Mouse (Mus musculus) myocyte (in vitro differentiated cells): Measurements from ENCODE around the gene Hoxa3. TPM values are rescaled to one million over a fixed set of nuclear protein-coding genes. Genes with fewer than 3 reads are reported as not detected.

Experiments used
- H3K27me3 ChIP-seq: one replicate; pipeline ENCODE4 v1.6.1; 2011; ENCODE audit not compliant: control insufficient read depth, insufficient read depth, insufficient read length
- H3K36me3 ChIP-seq: one replicate; pipeline ENCODE4 v1.6.1; 2011; ENCODE audit not compliant: control insufficient read depth, insufficient read depth
- H3K4me2 ChIP-seq: one replicate; pipeline ENCODE4 v1.6.1; 2011; ENCODE audit warnings: low read depth, control low read depth
- H3K4me3 ChIP-seq: one replicate; pipeline ENCODE4 v1.5.1; 2011; ENCODE audit warnings: mild to moderate bottlenecking, control low read depth, moderate library complexity
- H3K79me2 ChIP-seq: one replicate; pipeline ENCODE4 v1.6.1; 2011; ENCODE audit not compliant: control insufficient read depth, insufficient read depth
- H3ac ChIP-seq: one replicate; pipeline ENCODE4 v1.6.1; 2011; ENCODE audit not compliant: control insufficient read depth, insufficient read length
- CEBPB ChIP-seq: IDR thresholded peaks from 2 replicates; pipeline ENCODE4 v1.6.1; 2011; ENCODE audit warnings: mild to moderate bottlenecking, moderate library complexity; ENCODE audit not compliant: poor library complexity, insufficient read depth, severe bottlenecking
- E2F4 ChIP-seq: IDR thresholded peaks from one replicate; pipeline ENCODE4 v1.6.1; 2011; ENCODE audit warnings: mild to moderate bottlenecking, control low read depth, moderate library complexity; ENCODE audit not compliant: insufficient read depth
- MAX ChIP-seq: IDR thresholded peaks from one replicate; pipeline ENCODE4 v1.6.1; 2011; ENCODE audit warnings: low read depth, mild to moderate bottlenecking, control low read depth
- MYOD1 ChIP-seq, 3 experiments: IDR thresholded peaks; one replicate each; pipeline ENCODE4 v1.6.1; 2011; ENCODE audit warnings: control low read depth in 2 of 3, low read depth in 2 of 3, mild to moderate bottlenecking in 2 of 3, moderate library complexity in 1 of 3; ENCODE audit not compliant: insufficient read length in 2 of 3, control insufficient read depth in 1 of 3
- MYOG ChIP-seq, 3 experiments: IDR thresholded peaks; one replicate each; pipeline ENCODE4 v1.6.1; 2011; ENCODE audit warnings: control low read depth in 2 of 3, low read depth in 2 of 3, mild to moderate bottlenecking in 2 of 3; ENCODE audit not compliant: insufficient read length in 2 of 3, control insufficient read depth in 1 of 3, insufficient read depth in 1 of 3
- POLR2A ChIP-seq: IDR thresholded peaks from one replicate; pipeline ENCODE4 v1.6.1; 2011; ENCODE audit warnings: low read depth, mild to moderate bottlenecking, control low read depth, moderate library complexity; ENCODE audit not compliant: insufficient read length
- POLR2AphosphoS2 ChIP-seq: IDR thresholded peaks from one replicate; pipeline ENCODE4 v1.6.1; 2011; ENCODE audit warnings: low read depth, control low read depth; ENCODE audit not compliant: insufficient read length
- REST ChIP-seq: IDR thresholded peaks from one replicate; pipeline ENCODE4 v1.6.1; 2011; ENCODE audit warnings: mild to moderate bottlenecking, control low read depth, moderate library complexity; ENCODE audit not compliant: insufficient read depth, insufficient read length
- SRF ChIP-seq: IDR thresholded peaks from one replicate; pipeline ENCODE4 v1.6.1; 2011; ENCODE audit warnings: low read depth; ENCODE audit not compliant: control insufficient read depth, insufficient read length
- TCF12 ChIP-seq: IDR thresholded peaks from one replicate; pipeline ENCODE4 v1.6.1; 2011; ENCODE audit warnings: mild to moderate bottlenecking, control low read depth; ENCODE audit not compliant: poor library complexity, insufficient read depth, severe bottlenecking
- TCF3 ChIP-seq: IDR thresholded peaks from one replicate; pipeline ENCODE4 v1.6.1; 2011; ENCODE audit warnings: low read depth, control low read depth; ENCODE audit not compliant: insufficient read length
- USF1 ChIP-seq: IDR thresholded peaks from one replicate; pipeline ENCODE4 v1.6.1; 2011; ENCODE audit warnings: low read depth, mild to moderate bottlenecking, control low read depth, moderate library complexity
- polyA plus RNA-seq: library from polyadenylated mRNA; unstranded; fragments of >200 nt; fragmentation: generic; extraction: Trizol; gene quantifications from one replicate; pipeline ENCODE4 v1.2.1, GENCODE M21; 2012; ENCODE audit warnings: missing spikeins

Hoxa3 gene
- polyA plus RNA-seq, 1 experiment, result 1.0 TPM

DNA sequence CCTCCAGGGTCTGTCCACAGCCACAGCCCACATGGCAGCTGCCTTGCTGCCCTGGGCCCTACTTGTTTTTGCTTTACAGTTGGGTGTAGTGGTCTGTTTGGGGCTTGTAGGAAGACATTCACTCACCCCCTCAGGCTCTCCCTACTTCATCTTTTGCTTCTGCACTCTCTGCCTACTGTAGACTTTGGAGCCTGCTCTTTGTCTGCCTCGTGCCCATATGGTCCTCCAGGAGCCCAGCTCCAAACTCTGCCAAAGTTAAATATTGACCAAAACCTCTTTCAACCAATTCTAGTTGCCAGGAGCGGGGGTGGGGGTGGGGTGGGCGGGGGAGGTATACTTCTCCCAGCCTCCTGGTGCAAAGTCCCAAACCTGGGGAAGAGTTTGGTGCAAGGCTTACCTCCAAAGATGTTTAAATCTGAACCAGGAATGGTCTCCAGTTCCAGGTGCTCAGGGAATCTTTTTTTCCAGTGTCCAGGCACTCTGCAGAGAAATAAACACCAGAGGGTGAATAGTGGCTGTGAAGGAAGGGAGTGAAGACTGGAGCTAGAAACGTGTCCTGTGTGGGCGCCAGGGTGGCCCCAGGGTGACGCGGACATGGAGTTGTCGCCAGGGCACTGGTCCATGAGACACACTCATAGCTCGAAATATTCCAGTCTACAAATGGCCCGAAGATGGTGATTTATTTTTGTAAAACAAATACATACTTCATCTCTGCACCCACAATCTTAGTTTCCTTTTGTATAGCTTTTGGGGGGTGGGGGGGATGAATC, 29.6 kb downstream of the Hoxa3 start:
- H3K4me3 ChIP-seq, result no peak overlapping the region

DNA sequence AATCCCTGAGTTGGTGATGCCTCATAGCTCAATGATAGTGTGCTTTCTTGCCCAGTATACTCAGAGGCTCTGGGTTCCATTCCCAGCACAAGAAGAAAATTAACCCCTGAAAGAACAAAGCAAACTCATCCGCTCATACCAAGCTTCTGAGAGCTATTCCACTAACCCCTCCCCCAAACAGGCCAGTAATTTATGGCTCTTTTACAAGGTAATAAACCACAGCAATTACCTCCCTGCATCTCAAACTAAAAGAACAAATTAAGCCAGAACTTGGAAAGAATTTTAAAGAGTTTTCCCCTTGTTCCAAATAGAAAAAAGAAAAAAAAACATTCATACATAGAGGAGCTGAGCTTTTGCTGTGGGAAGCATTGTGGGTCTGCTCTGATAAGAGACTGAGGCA, 30.3 kb downstream of the Hoxa3 start:
- no peak for TF ChIP-seq TCF12
- no peak for TF ChIP-seq POLR2A
- no peak for TF ChIP-seq REST
- TF ChIP-seq MYOG (IDR thresholded peaks at IDR 0.05; ENCODE audit: control insufficient read depth in 1 of 3, insufficient read depth in 1 of 3, insufficient read length in 2 of 3, low read depth in 2 of 3), result no peak
- TF ChIP-seq MYOD1 (IDR thresholded peaks at IDR 0.05; ENCODE audit: control insufficient read depth in 1 of 3, insufficient read length in 2 of 3, low read depth in 2 of 3), result no peak
- no peak for TF ChIP-seq CEBPB

More for the DNA sequence above, 29.6 kb downstream of the Hoxa3 start:
- TF ChIP-seq CEBPB (no peak), SRF (no peak), REST (no peak), TCF3 (no peak), MYOG (IDR thresholded peaks at IDR 0.05; ENCODE audit: control insufficient read depth in 1 of 3, insufficient read depth in 1 of 3, insufficient read length in 2 of 3, low read depth in 2 of 3) (no peak), POLR2AphosphoS2 (no peak), USF1 (no peak), E2F4 (no peak), POLR2A (no peak), TCF12 (no peak)
- Histone ChIP-seq H3K79me2 (no peaks in the 10 kb centered on the region), H3K36me3 (no peaks in the 10 kb centered on the region), H3K4me2 (no peak overlapping the region), H3ac (no peak overlapping the region), H3K27me3 (no peaks in the 10 kb centered on the region)

DNA sequence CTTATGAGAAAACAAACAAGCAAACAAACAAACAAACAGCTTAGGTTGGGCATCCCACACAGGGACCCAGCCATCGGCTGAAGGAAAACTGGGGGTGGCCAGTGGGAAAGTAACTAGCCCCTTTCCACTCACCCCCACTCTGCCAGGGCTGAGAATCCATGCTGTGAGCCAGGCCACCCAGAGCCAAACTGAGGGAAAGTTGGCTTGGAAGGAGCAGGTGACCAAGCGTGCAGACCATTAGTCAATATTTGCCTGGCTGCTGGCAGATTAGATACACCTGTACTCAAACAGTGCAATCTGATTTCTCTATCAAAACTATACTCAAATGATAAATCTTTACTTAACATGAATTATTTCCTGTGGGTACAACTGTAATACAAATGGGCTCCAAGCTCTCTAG, 31.1 kb downstream of the Hoxa3 start:
- no peak overlapping the region for H3ac ChIP-seq
- no peaks in the 10 kb centered on the region for H3K27me3 ChIP-seq
- TF ChIP-seq POLR2AphosphoS2 (no peak), CEBPB (no peak), SRF (no peak), USF1 (no peak)
- H3K36me3 ChIP-seq, result no peaks in the 10 kb centered on the region
- no peaks in the 10 kb centered on the region for H3K79me2 ChIP-seq
- H3K4me3 ChIP-seq, result no peak overlapping the region
- H3K4me2 ChIP-seq, result no peak overlapping the region

More for the DNA sequence above, 30.3 kb downstream of the Hoxa3 start:
- Histone ChIP-seq H3K4me3 (no peak overlapping the region), H3K36me3 (no peaks in the 10 kb centered on the region), H3K79me2 (no peaks in the 10 kb centered on the region), H3K4me2 (no peak overlapping the region), H3ac (no peak overlapping the region), H3K27me3 (no peaks in the 10 kb centered on the region)

DNA sequence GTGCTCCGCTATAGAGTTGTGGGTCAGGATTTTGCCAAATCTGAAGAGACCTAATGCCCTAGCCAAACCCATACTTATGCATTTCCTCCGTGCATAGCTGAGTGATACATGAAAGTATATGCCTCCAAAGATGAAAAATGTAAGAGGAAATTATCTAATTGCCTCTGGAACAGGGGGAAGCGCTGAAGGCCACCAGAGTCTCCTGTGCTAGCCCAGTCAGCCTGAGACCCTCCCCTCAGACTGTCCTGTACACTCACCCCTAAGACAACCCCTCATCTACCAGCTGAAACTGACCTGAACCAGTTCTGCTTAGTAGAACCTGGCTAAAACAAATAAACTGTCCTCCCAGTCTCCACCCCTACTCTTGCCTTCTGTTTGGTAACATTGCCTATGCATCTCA, 32.4 kb downstream of the Hoxa3 start:
- Histone ChIP-seq H3K4me2 (no peak overlapping the region), H3K4me3 (no peak overlapping the region), H3K79me2 (no peaks in the 10 kb centered on the region), H3K36me3 (no peaks in the 10 kb centered on the region), H3ac (no peak overlapping the region), H3K27me3 (no peaks in the 10 kb centered on the region)
- TF ChIP-seq E2F4, result no peak
- no peak for TF ChIP-seq SRF
- TF ChIP-seq POLR2A, result no peak
- TF ChIP-seq USF1, result no peak
- no peak for TF ChIP-seq CEBPB
- TF ChIP-seq REST, result no peak
- TF ChIP-seq MAX, result no peak

DNA sequence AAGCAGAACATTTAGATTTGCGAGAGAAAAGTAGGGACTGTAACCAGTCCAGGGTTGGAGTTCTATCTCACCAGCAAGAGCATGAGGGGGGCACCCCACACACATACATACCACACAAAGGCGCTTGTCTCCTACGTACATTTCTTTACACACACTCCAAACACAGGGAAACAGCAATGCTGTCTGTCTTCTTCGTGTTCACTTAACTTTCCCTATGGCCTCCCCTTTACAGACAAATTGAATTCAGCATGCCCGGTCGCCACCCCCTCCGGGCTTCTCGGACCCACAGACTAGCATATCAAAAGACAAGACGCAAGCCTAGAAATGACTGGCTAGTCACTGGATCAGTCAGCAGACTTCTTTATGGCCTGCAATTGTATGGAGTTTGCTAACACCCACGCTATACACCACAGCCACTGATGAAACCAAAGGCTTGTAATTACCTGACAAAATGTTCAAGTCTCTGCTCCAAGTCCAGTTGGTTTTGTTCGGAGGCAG, 32.9 kb downstream of the Hoxa3 start:
- no peak overlapping the region for H3K4me2 ChIP-seq
- no peaks in the 10 kb centered on the region for H3K27me3 ChIP-seq
- no peaks in the 10 kb centered on the region for H3K79me2 ChIP-seq
- H3ac ChIP-seq, result no peak overlapping the region
- TF ChIP-seq TCF3 (no peak), POLR2A (no peak), CEBPB (no peak), SRF (no peak), TCF12 (no peak), MYOG (IDR thresholded peaks at IDR 0.05; ENCODE audit: control insufficient read depth in 1 of 3, insufficient read depth in 1 of 3, insufficient read length in 2 of 3, low read depth in 2 of 3) (no peak), REST (no peak), MAX (no peak), POLR2AphosphoS2 (no peak), MYOD1 (IDR thresholded peaks at IDR 0.05; ENCODE audit: control insufficient read depth in 1 of 3, insufficient read length in 2 of 3, low read depth in 2 of 3) (no peak), E2F4 (no peak), USF1 (no peak)
- no peak overlapping the region for H3K4me3 ChIP-seq
- H3K36me3 ChIP-seq, result no peaks in the 10 kb centered on the region
